Mouse (Mus musculus) limb, embryonic 12.5 days (tissue): ENCODE data around the gene E2f4. TPM values are rescaled to one million over a fixed set of nuclear protein-coding genes. Genes with fewer than 3 reads are reported as not detected.

Experiments
- ATAC-seq: fragments of 200-750 bp; cut with Nextera tagmentation; 2 replicates; pipeline ENCODE4 v1.8.0; 2017; ENCODE audit warnings: low read depth, moderate TSS enrichment; ENCODE audit not compliant: insufficient number of reproducible peaks, insufficient read depth, low FRiP score, low TSS enrichment
- H3K27ac ChIP-seq: fragments of 300-500 bp; sonication (generic); 2 replicates; pipeline ENCODE4 v1.5.1; 2016; ENCODE audit warnings: mild to moderate bottlenecking, moderate library complexity
- H3K27me3 ChIP-seq: fragments of 300-500 bp; sonication (generic); 2 replicates; pipeline ENCODE4 v1.6.1; 2016; ENCODE audit warnings: mild to moderate bottlenecking, moderate library complexity
- H3K36me3 ChIP-seq: fragments of 300-500 bp; sonication (generic); 2 replicates; pipeline ENCODE4 v1.6.1; 2016; ENCODE audit warnings: mild to moderate bottlenecking, moderate library complexity
- H3K4me1 ChIP-seq: fragments of 300-500 bp; sonication (generic); replicated peaks from 2 replicates; pipeline ENCODE4 v1.6.1; 2016
- H3K4me2 ChIP-seq: fragments of 300-500 bp; sonication (generic); 2 replicates; pipeline ENCODE4 v1.6.1; 2016; ENCODE audit warnings: mild to moderate bottlenecking, moderate library complexity
- H3K4me3 ChIP-seq: fragments of 300-500 bp; sonication (generic); replicated peaks from 2 replicates; pipeline ENCODE4 v1.5.1; 2016; ENCODE audit warnings: mild to moderate bottlenecking
- H3K9ac ChIP-seq: fragments of 300-500 bp; sonication (generic); replicated peaks from 2 replicates; pipeline ENCODE4 v1.6.1; 2016; ENCODE audit warnings: mild to moderate bottlenecking, moderate library complexity
- H3K9me3 ChIP-seq: fragments of 300-500 bp; sonication (generic); 2 replicates; pipeline ENCODE4 v1.6.1; 2016; ENCODE audit warnings: mild to moderate bottlenecking, moderate library complexity
- WGBS: fragments of 180-500 bp; shearing (Covaris S2); methylation state at CpG from one replicate; pipeline ENCODE4 v1.1.7; 2016; 5-methylcytosine and 5-hydroxymethylcytosine counted together
- microRNA counts: library from miRNA; unstranded; fragments of <30 nt; microRNA quantifications from one replicate; lab custom pipeline; 2017
- microRNA-seq: library from miRNA; unstranded; fragments of <30 nt; microRNA quantifications from one replicate; pipeline ENCODE4, GENCODE M21; 2017
- polyA plus RNA-seq: library from polyadenylated mRNA; unstranded; fragments of >200 nt; fragmentation: Nextera tagmentation; extraction: Ambion mirVana; gene quantifications from 2 replicates; pipeline ENCODE4 v1.2.1, GENCODE M21; 2016

The E2f4 gene
- polyA plus RNA-seq, 1 experiment from 2014 or later, result 75.6 TPM

GRCm38 (mm10) chr8:105354549-105354948 is 57.1 kb downstream of the E2f4 start:
- peaks cover 50% of the 10 kb centered on the region for H3K36me3 ChIP-seq
- H3K4me1 ChIP-seq, result peaks cover 29% of the 10 kb centered on the region
- no peak overlapping the region for H3K4me3 ChIP-seq
- no peak overlapping the region for H3K27ac ChIP-seq
- H3K9me3 ChIP-seq, result no peaks in the 10 kb centered on the region
- H3K27me3 ChIP-seq, result no peaks in the 10 kb centered on the region; the same call in 1 of the 2 replicates
- H3K4me2 ChIP-seq, result no peak overlapping the region
- no peak overlapping the region for H3K9ac ChIP-seq
- no peak for ATAC-seq
- WGBS, result 67% methylated on average over 4 of the region's 4 CpGs

MicroRNAs within 50 kb of the gene (microRNA counts, 519-probe panel; counts per million panel counts)
- 1,273 counts per million, percentile 3 among the panel's probes with 10 or more counts for microRNA mmu-miR-328 (lab: Ali Mortazavi, UCI)

Small RNAs within 50 kb of the gene (microRNA-seq; reads per million reads assigned to microRNA genes)
- gene Gm27320, result not detected
- gene Mir328, result 164 reads per million, percentile 58 among the genes with 10 or more reads in this experiment

Other genes starting within 250 kb of the E2f4 start
- gene Ces3a, start 249.1 kb upstream of the E2f4 start, polyA plus RNA-seq, result not detected in 2 replicates
- gene Ces3b, start 213.9 kb upstream of the E2f4 start, polyA plus RNA-seq, result not detected in 2 replicates
- gene Ces4a, start 165.9 kb upstream of the E2f4 start, polyA plus RNA-seq, result not detected in 2 replicates
- gene Cbfb, start 127.0 kb upstream of the E2f4 start, polyA plus RNA-seq, result 108 and 109 TPM in 2 replicates
- 25.9 and 27.2 TPM in 2 replicates for gene D230025D16Rik, start 72.5 kb upstream of the E2f4 start, polyA plus RNA-seq
- 5.9 and 6.8 TPM in 2 replicates for gene B3gnt9, start 42.5 kb upstream of the E2f4 start, polyA plus RNA-seq
- 16.0 and 16.6 TPM in 2 replicates for gene Tradd, start 33.1 kb upstream of the E2f4 start, polyA plus RNA-seq
- gene Fbxl8, start 33.0 kb upstream of the E2f4 start, polyA plus RNA-seq, result 1.7 and 1.9 TPM in 2 replicates
- gene Hsf4, start 27.9 kb upstream of the E2f4 start, polyA plus RNA-seq, result 0.13 and 0.18 TPM in 2 replicates
- gene Nol3, start 21.5 kb upstream of the E2f4 start, polyA plus RNA-seq, result 1.6 TPM in 2 replicates
- 15.6 and 19.6 TPM in 2 replicates for gene 4931428F04Rik, start 7.8 kb upstream of the E2f4 start, polyA plus RNA-seq
- 10.0 and 10.2 TPM in 2 replicates for gene Exoc3l, start 1.6 kb upstream of the E2f4 start, polyA plus RNA-seq
- gene Elmo3, start 7.9 kb downstream of the E2f4 start, polyA plus RNA-seq, result 4.3 and 4.4 TPM in 2 replicates
- gene Lrrc29, start 28.6 kb downstream of the E2f4 start, polyA plus RNA-seq, result 1.5 TPM in 2 replicates
- 95.6 and 109 TPM in 2 replicates for gene Tmem208, start 28.7 kb downstream of the E2f4 start, polyA plus RNA-seq
- gene Fhod1, start 50.3 kb downstream of the E2f4 start, polyA plus RNA-seq, result 1.6 and 2.3 TPM in 2 replicates
- gene Slc9a5, start 51.2 kb downstream of the E2f4 start, polyA plus RNA-seq, result 7.0 and 7.6 TPM in 2 replicates
- gene Plekhg4, start 75.6 kb downstream of the E2f4 start, polyA plus RNA-seq, result 0.72 and 0.80 TPM in 2 replicates
- not detected in 2 replicates for gene Kctd19, start 115.8 kb downstream of the E2f4 start, polyA plus RNA-seq
- gene Lrrc36, start 115.9 kb downstream of the E2f4 start, polyA plus RNA-seq, result 0.12 and 0.39 TPM in 2 replicates
- gene Tppp3, start 173.9 kb downstream of the E2f4 start, polyA plus RNA-seq, result 25.3 and 28.9 TPM in 2 replicates
- 34.8 and 36.9 TPM in 2 replicates for gene Zdhhc1, start 199.2 kb downstream of the E2f4 start, polyA plus RNA-seq
- gene Hsd11b2, start 221.1 kb downstream of the E2f4 start, polyA plus RNA-seq, result 28.2 and 30.6 TPM in 2 replicates